8 mouse cellular contexts compared by ENCODE assay signal in genomic region chr8:84147324-84147766, GRCm38 (mm10). TPM values are rescaled to one million over a fixed set of nuclear protein-coding genes. Genes with fewer than 3 reads are reported as not detected.
DNase-seq lines count a peak whose midpoint lies in the region; ATAC-seq and TF ChIP-seq lines count a peak whose summit lies in the region.

No protein-coding gene starts in this region.

- H3K9ac ChIP-seq in heart, embryonic 13.5 days = peak overlapping the region; percentile 97
- peak overlapping the region; percentile 77 for H3K9ac ChIP-seq in hindbrain, embryonic 14.5 days
- peak overlapping the region; percentile 79 for H3K9ac ChIP-seq in liver, embryonic 13.5 days

- no peaks in the 10 kb centered on the region for H3K27me3 ChIP-seq in heart, embryonic 13.5 days (replicated peaks)
- H3K27me3 ChIP-seq in hindbrain, embryonic 14.5 days (ENCODE audit: control insufficient read depth, insufficient read depth, low read length) = no peaks in the 10 kb centered on the region
- no peaks in the 10 kb centered on the region for H3K27me3 ChIP-seq in liver, embryonic 13.5 days
- H3K27me3 ChIP-seq in myocyte (ENCODE audit: control insufficient read depth, insufficient read depth, insufficient read length) = no peaks in the 10 kb centered on the region

- TF ChIP-seq POLR2A in myocyte (IDR thresholded peaks at IDR 0.05; ENCODE audit: insufficient read length, low read depth) = no peak

- H3K4me3 ChIP-seq in heart, embryonic 13.5 days = peak overlapping the region; percentile 82
- peak overlapping the region; percentile 55 for H3K4me3 ChIP-seq in hindbrain, embryonic 14.5 days (replicated peaks; ENCODE audit: low read length)
- H3K4me3 ChIP-seq in liver, embryonic 13.5 days (replicated peaks) = peak overlapping the region; percentile 73
- peak overlapping the region; percentile 70 for H3K4me3 ChIP-seq in myocyte

- H3K27ac ChIP-seq in heart, embryonic 13.5 days (replicated peaks) = 0 out of 2 replicates have a peak overlapping the region, but pooled peaks have one; percentile 20
- no peak overlapping the region for H3K27ac ChIP-seq in hindbrain, embryonic 14.5 days
- peak overlapping the region; percentile 19; the same call in 1 of the 2 replicates for H3K27ac ChIP-seq in liver, embryonic 13.5 days

- H3K36me3 ChIP-seq in heart, embryonic 13.5 days = peaks cover 21% of the 10 kb centered on the region
- H3K36me3 ChIP-seq in hindbrain, embryonic 14.5 days (replicated peaks; ENCODE audit: control insufficient read depth, insufficient read depth) = peaks cover 33% of the 10 kb centered on the region
- peaks cover 19% of the 10 kb centered on the region for H3K36me3 ChIP-seq in liver, embryonic 13.5 days
- no peaks in the 10 kb centered on the region for H3K36me3 ChIP-seq in myocyte (ENCODE audit: control insufficient read depth, insufficient read depth)

- intact Hi-C loops in heart, postnatal 10 days (cut with DNase I) = no loop called here
- intact Hi-C loops in gastrocnemius, postnatal 36 days (cut with DNase I) = no loop called here

- 7% methylated on average over 14 of the region's 14 CpGs for WGBS in heart, embryonic 13.5 days
- 11% methylated on average over 14 of the region's 14 CpGs for WGBS in hindbrain, embryonic 14.5 days
- WGBS in liver, embryonic 13.5 days (ENCODE audit: insufficient replicate concordance) = 6% methylated on average over 14 of the region's 14 CpGs

- no peaks in the 10 kb centered on the region for H3K9me3 ChIP-seq in heart, embryonic 13.5 days
- no peaks in the 10 kb centered on the region for H3K9me3 ChIP-seq in hindbrain, embryonic 14.5 days (ENCODE audit: control insufficient read depth, low read length)
- H3K9me3 ChIP-seq in liver, embryonic 13.5 days (replicated peaks) = no peaks in the 10 kb centered on the region

- peak; percentile 23; the same call in 1 of the 2 replicates for ATAC-seq in heart, embryonic 13.5 days (ENCODE audit: extremely low read depth, insufficient number of reproducible peaks, low FRiP score, low TSS enrichment)
- ATAC-seq in hindbrain, embryonic 14.5 days (ENCODE audit: low FRiP score) = peak; percentile 78
- ATAC-seq in liver, embryonic 13.5 days (ENCODE audit: low read depth) = peak; percentile 44

- H3K4me2 ChIP-seq in heart, embryonic 13.5 days = peak overlapping the region; percentile 97
- peak overlapping the region; percentile 91 for H3K4me2 ChIP-seq in hindbrain, embryonic 14.5 days (replicated peaks)
- H3K4me2 ChIP-seq in liver, embryonic 13.5 days = peak overlapping the region; percentile 89
- peak overlapping the region; percentile 79 for H3K4me2 ChIP-seq in myocyte (ENCODE audit: low read depth)

- H3ac ChIP-seq in myocyte (ENCODE audit: control insufficient read depth, insufficient read length) = peak overlapping the region; percentile 7

- peaks cover 27% of the 10 kb centered on the region for H3K4me1 ChIP-seq in heart, embryonic 13.5 days
- peaks cover 22% of the 10 kb centered on the region for H3K4me1 ChIP-seq in hindbrain, embryonic 14.5 days (replicated peaks; ENCODE audit: control insufficient read depth, insufficient read depth, low read length)
- H3K4me1 ChIP-seq in liver, embryonic 13.5 days (replicated peaks) = peaks cover 33% of the 10 kb centered on the region

- H3K79me2 ChIP-seq in myocyte (ENCODE audit: control insufficient read depth, insufficient read depth) = peaks cover 4% of the 10 kb centered on the region

- DNase-seq in heart, postnatal 10 days = no peak
- DNase-seq in brain, adult 2 months (ENCODE audit: low read depth, low spot score) = peak; percentile 13
- DNase-seq in hindbrain, embryonic 14.5 days (ENCODE audit: low spot score) = no peak
- DNase-seq in liver, embryonic 13.5 days = no peak
- no peak for DNase-seq in ovary, postnatal 36 days (ENCODE audit: low spot score)
- no peak for DNase-seq in gastrocnemius, postnatal 36 days

TF ChIP-seq in myocyte, 11 proteins besides CTCF, POLR2A, EP300 and RAD21:
- TF ChIP-seq MYOD1 (IDR thresholded peaks at IDR 0.05; ENCODE audit: control insufficient read depth in 1 of 3, insufficient read length in 2 of 3, low read depth in 2 of 3) = peak in 1 of 3 experiments; percentile 5
- no peak for TF ChIP-seq CEBPB (IDR thresholded peaks at IDR 0.05; ENCODE audit: insufficient read depth, poor library complexity, severe bottlenecking)

RNA-seq across cellular contexts. Expression of gene Cc2d1a, which starts 0.4 kb away (rescaled TPM):
- polyA plus RNA-seq in heart, embryonic 13.5 days (2015; fragmentation: Nextera tagmentation; extraction: Ambion mirVana) = 14.5 and 15.3 TPM in 2 replicates
- total RNA-seq in heart, postnatal 10 days (2021) = 10 to 100 TPM; 13.3 to 14.1 TPM
- 30.4 and 33.3 TPM in 2 replicates for polyA plus RNA-seq in hindbrain, embryonic 14.5 days (2014; fragmentation: Nextera tagmentation; extraction: Ambion mirVana)
- polyA plus RNA-seq in liver, embryonic 13.5 days (2015; fragmentation: Nextera tagmentation; extraction: Ambion mirVana) = 5.4 and 6.2 TPM in 2 replicates
- 25.3 TPM for polyA plus RNA-seq in myocyte (2012; fragmentation: generic; extraction: Trizol)
- total RNA-seq in gastrocnemius, postnatal 36 days (2021) = 10 to 100 TPM; 15.7 to 16.1 TPM

RNA-seq across cellular contexts. Expression of gene 4930432K21Rik, which starts 0.5 kb away (rescaled TPM):
- 0.82 and 0.88 TPM in 2 replicates for polyA plus RNA-seq in heart, embryonic 13.5 days (2015; fragmentation: Nextera tagmentation; extraction: Ambion mirVana)
- under 1 TPM; 0.22 to 0.32 TPM for total RNA-seq in heart, postnatal 10 days (2021)
- 1.4 TPM in 2 replicates for polyA plus RNA-seq in hindbrain, embryonic 14.5 days (2014; fragmentation: Nextera tagmentation; extraction: Ambion mirVana)
- 0.13 and 0.25 TPM in 2 replicates for polyA plus RNA-seq in liver, embryonic 13.5 days (2015; fragmentation: Nextera tagmentation; extraction: Ambion mirVana)
- 0.24 TPM for polyA plus RNA-seq in myocyte (2012; fragmentation: generic; extraction: Trizol)
- total RNA-seq in gastrocnemius, postnatal 36 days (2021) = under 1 TPM in 1 of 2 experiments, not detected in 1; 0.28 TPM

RNA-seq across cellular contexts. Expression of gene Podnl1, which starts 21.6 kb away (rescaled TPM):
- 0.06 and 0.12 TPM in 2 replicates for polyA plus RNA-seq in heart, embryonic 13.5 days (2015; fragmentation: Nextera tagmentation; extraction: Ambion mirVana)
- under 1 TPM in 1 of 2 experiments, not detected in 1; 0.12 TPM for total RNA-seq in heart, postnatal 10 days (2021)
- polyA plus RNA-seq in hindbrain, embryonic 14.5 days (2014; fragmentation: Nextera tagmentation; extraction: Ambion mirVana) = 0.48 and 0.59 TPM in 2 replicates
- polyA plus RNA-seq in liver, embryonic 13.5 days (2015; fragmentation: Nextera tagmentation; extraction: Ambion mirVana) = 0.05 TPM in 1 of 2 replicates, not detected in the other
- 9.3 TPM for polyA plus RNA-seq in myocyte (2012; fragmentation: generic; extraction: Trizol)
- total RNA-seq in gastrocnemius, postnatal 36 days (2021) = not detected

RNA-seq across cellular contexts. Expression of gene Nanos3, which starts 37.7 kb away (rescaled TPM):
- polyA plus RNA-seq in heart, embryonic 13.5 days (2015; fragmentation: Nextera tagmentation; extraction: Ambion mirVana) = 1.9 and 2.8 TPM in 2 replicates
- 1 to 10 TPM; 3.6 to 4.1 TPM for total RNA-seq in heart, postnatal 10 days (2021)
- 7.8 and 10.4 TPM in 2 replicates for polyA plus RNA-seq in hindbrain, embryonic 14.5 days (2014; fragmentation: Nextera tagmentation; extraction: Ambion mirVana)
- polyA plus RNA-seq in liver, embryonic 13.5 days (2015; fragmentation: Nextera tagmentation; extraction: Ambion mirVana) = 0.28 and 0.34 TPM in 2 replicates
- 1.2 TPM for polyA plus RNA-seq in myocyte (2012; fragmentation: generic; extraction: Trizol)
- total RNA-seq in gastrocnemius, postnatal 36 days (2021) = not detected

RNA-seq across cellular contexts. Expression of gene Dcaf15, which starts 42.8 kb away (rescaled TPM):
- 7.6 TPM in 2 replicates for polyA plus RNA-seq in heart, embryonic 13.5 days (2015; fragmentation: Nextera tagmentation; extraction: Ambion mirVana)
- total RNA-seq in heart, postnatal 10 days (2021) = 10 to 100 TPM; 13.7 to 13.9 TPM
- 17.4 and 18.9 TPM in 2 replicates for polyA plus RNA-seq in hindbrain, embryonic 14.5 days (2014; fragmentation: Nextera tagmentation; extraction: Ambion mirVana)
- 3.7 and 4.3 TPM in 2 replicates for polyA plus RNA-seq in liver, embryonic 13.5 days (2015; fragmentation: Nextera tagmentation; extraction: Ambion mirVana)
- 24.3 TPM for polyA plus RNA-seq in myocyte (2012; fragmentation: generic; extraction: Trizol)
- total RNA-seq in gastrocnemius, postnatal 36 days (2021) = 1 to 10 TPM; 4.8 to 5.1 TPM

Comparison
In these comparisons a context has a peak if more than half of its experiments do, and no peak if none do; other contexts are left out.
1. ATAC-seq: peak in every context shown above with its lines; median percentile 78 in hindbrain, embryonic 14.5 days; 44 in liver, embryonic 13.5 days; 23 in heart, embryonic 13.5 days.